ENCODE assay signal across 14 mouse cellular contexts in genomic region chr2:168777481-168777880, GRCm38 (mm10). TPM values are rescaled to one million over a fixed set of nuclear protein-coding genes. Genes with fewer than 3 reads are reported as not detected.
"Had no signal": no experiment of that assay in that cellular context is flagged by ENCODE, and none has a peak within 500 bp of the region (broad histone marks: within the 10 kb centered on the region; RNA-seq: fewer than 3 reads in every experiment).

No protein-coding gene starts in this region.

- DNase-seq: kidney, adult 8-10 months; kidney, postnatal 25 days; layer of hippocampus, postnatal 36 days; lung, adult 18-20 months; lung, postnatal 36 days; thymus, postnatal 4 days had no signal

- ATAC-seq: intestine, postnatal 0 days had no signal

- H3K27ac ChIP-seq: limb, embryonic 15.5 days; midbrain, embryonic 12.5 days; neural tube, embryonic 15.5 days; stomach, postnatal 0 days had no signal

- H3K9ac ChIP-seq: limb, embryonic 15.5 days; midbrain, embryonic 12.5 days; neural tube, embryonic 15.5 days had no signal

- H3K36me3 ChIP-seq: limb, embryonic 15.5 days; midbrain, embryonic 12.5 days; neural tube, embryonic 15.5 days had no signal

- H3K27me3 ChIP-seq: limb, embryonic 15.5 days; midbrain, embryonic 12.5 days; neural tube, embryonic 15.5 days had no signal

- H3K4me2 ChIP-seq: limb, embryonic 15.5 days; midbrain, embryonic 12.5 days; neural tube, embryonic 15.5 days had no signal

- H3K9me3 ChIP-seq: limb, embryonic 15.5 days; midbrain, embryonic 12.5 days; neural tube, embryonic 15.5 days had no signal

- H3K4me3 ChIP-seq: limb, embryonic 15.5 days; midbrain, embryonic 12.5 days; myocyte; neural tube, embryonic 15.5 days had no signal

RNA-seq across cellular contexts. Expression of gene Sall4, which starts 9.7 kb away (rescaled TPM):
- total RNA-seq: megakaryocyte, adult 5-6 weeks had no signal
- polyA plus RNA-seq: lung, embryonic 16.5 days; myocyte had no signal
